Mouse (Mus musculus) 3134 (cell line): Measurements from ENCODE around the gene Slmap.
"Not testable (repeated sequence)": the region's sequence is repeated elsewhere in the genome, so short reads cannot be mapped to it uniquely, and the experiment has no call there.

Experiments
- DNase-seq: peaks from one replicate; pipeline ENCODE4 v3.0.0-alpha.2; 2011; ENCODE audit warnings: low spot score; ENCODE audit not compliant: insufficient read length; ENCODE audit errors: extremely low read depth

The Slmap gene

DNA sequence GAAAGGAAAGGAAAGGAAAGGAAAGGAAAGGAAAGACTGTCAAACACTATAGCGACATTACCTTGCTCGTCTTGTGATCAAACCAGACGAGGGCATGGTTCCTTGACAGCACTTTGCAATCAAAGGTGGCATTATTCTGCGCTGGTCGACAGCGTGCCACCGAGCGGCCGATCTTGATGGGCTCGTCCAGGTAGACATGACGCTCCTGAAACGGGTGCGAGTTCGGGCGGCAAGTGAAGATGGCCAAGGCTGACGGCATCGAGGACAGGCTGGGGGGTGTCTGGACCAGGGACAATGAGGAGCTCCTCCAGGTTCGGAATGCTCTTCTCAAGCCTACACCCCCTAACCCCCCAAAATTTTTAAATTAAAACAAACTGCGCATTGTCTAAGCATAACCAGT, 1.5 kb downstream of the Slmap start:
- DNase-seq, result peak; percentile 23

DNA sequence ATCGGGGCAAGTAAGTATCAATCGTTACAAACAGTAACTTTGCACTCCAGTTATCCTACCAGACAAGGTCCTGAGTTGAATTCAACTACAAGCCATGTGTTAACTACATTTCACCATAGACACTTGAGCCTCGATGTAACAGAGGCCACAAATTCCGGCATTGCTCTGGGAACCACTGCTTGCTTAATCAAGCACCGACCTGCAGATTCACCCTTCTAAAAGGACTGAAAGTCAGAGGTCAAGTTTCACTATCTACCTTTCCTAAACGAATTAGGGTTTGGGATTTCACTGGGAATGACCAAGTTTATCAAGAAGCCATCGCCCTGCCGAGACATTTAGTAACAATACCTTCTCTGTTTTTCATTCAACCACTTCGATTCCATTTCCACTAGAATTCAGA, 2.0 kb downstream of the Slmap start:
- DNase-seq, result no peak

DNA sequence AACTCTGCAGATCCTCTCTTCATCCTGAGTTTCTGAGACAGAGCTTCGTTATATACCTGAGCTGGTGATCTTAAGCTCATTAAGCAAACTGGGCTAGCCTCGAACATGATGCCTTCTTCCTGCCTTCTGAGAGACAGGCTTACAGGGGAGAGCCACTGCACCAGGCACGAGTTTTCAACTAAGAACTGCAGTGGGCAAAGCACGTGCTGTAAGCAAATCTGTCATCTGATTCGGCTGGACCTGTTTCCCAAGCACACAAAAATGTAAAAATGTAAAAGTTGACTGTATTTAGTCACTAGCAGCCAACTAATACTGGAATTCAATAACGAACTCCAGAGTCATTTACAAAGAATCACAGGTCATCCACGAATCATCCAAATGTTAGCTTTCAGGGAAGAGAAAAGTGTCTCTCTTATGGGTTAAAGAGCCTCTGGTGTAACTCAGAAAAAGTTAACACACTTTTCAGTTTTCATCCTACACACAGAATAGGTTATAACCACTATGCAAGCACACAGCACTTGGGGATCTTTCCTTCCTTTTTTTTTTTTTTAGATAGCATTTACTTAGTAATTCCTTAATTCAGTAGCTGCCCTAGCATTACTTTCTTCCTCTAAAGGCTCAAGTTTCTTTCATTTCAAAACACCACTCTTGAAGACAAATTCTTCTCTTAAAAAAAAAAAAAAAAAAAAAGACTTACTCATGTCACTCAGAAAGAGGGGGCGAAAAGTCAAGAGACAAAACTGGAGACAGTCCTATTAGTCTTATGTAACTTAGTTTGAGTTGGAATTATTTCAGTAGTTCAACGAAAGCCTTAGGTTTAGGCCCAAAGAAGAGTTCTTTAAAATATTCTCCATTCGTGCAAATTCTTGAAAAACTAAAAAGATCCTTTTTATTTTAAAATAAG, 3.1 kb downstream of the Slmap start:
- no peak for DNase-seq

DNA sequence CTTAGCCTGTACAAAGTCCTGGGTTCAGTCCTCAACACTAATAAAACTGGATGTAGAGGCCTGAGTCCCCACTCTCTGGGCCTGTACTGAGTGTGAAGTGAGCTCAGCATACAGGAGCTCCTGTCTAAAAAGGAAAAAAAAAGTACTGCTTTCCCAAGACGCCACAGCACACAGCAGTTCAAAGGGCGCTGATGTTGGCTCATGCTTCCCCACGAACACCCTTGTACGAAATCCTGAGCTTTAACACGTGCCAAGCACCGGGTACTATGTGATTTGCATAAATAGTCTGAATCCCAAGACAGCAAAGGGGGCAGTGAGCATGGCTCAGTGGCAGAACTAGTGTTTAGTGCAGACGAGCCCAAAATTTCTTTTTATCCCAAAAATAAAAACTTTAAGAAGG, 4.4 kb downstream of the Slmap start:
- no peak for DNase-seq

DNA sequence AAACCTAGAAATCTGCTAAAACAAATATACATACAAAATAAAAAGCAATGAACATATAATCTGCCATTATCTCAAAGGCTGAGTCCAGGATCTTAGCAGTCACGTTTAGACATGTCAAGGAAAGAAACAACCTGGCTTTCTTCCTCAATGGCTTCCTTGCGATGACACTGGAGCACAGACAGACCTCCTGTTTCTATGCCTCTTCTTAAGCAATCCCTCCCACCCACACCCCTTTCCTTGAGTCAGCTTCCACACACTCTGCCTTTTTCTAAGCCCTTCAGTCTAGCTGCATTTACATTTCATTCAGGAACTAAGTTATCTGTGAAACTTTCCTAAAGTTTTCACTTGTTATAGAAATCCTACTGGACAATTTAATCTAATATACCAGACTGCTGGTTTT, 6.4 kb downstream of the Slmap start:
- DNase-seq, result no peak

DNA sequence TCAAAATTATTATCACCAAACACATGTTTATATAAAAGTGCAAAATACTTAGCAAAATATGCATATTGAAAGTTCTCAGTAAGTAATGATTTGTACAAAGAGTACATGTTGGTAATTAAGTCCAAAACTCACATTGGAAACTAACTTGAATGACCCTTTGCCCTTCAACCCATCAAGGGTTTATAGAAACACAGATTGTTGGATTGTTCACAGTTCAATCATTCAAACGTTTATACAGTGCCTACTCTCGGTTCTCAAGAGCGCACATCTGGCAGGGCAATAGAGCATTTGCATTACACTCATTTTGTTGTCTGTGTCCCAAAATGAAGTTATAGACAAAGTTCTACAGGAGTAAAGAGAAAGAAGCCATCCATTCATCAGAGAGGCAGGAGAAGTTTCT, 8.8 kb downstream of the Slmap start:
- no peak for DNase-seq

GRCm38 (mm10) chr14:26523082-26523481, 11.6 kb downstream of the Slmap start:
- DNase-seq, result no peak

DNA sequence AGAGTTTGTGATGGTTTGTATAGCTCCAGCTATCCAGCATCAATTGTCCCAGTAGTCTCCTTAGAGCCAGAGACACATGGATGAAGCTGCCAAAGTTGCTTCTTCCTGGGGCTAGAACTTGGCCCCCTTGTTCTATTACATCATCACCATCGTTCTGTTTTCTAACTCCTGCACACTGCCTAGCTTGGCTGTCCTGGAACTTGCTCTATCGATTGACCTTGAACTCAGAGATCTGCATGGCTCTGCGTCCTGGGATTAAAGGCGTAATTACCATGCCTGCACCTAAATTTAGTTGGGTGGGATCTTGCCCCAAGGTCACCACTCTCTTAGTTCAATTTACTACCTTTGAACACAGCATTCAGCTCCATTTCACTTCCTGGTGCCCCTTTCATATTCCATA, 14.9 kb downstream of the Slmap start:
- DNase-seq, result no peak

GRCm38 (mm10) chr14:26517843-26518242, 16.9 kb downstream of the Slmap start:
- no peak for DNase-seq

DNA sequence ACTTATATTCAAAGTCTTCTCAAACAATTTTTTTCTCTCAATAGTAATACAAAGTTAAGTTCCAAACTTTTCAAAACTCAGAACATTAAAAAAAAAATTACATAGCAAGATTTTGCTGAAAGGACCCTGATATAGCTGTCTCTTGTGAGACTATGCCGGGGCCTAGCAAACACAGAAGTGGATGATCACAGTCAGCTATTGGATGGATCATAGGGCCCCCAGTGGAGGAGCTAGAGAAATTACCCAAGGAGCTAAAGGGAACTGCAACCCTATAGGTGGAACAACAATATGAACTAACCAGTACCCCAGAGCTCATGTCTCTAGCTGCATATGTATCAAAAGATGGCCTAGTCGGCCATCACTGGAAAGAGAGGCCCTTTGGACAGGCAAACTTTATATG, 18.5 kb downstream of the Slmap start:
- not testable (repeated sequence) for DNase-seq

DNA sequence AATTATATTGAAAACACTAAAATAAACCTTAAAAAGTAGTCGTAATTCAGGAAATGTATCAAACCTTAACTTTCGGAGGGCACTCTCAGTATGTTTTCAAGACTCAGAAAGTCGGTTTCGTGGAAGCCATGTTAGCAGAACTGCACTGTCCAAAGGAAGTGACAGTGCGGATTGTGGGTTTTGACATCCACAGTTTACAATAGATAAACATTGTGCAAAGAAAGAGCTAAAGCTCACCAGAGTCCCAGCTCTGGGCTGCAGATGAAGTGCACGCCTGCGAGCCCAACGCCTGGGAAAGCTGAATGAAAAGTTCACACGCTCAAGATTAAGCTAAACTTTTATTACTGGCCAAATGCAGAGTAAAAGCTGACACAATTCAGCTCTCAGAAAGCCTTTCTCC, 18.9 kb downstream of the Slmap start:
- no peak for DNase-seq

- DNase-seq, result peak; percentile 24
Measured at GRCm38 (mm10) chr14:26510545-26510944, 24.2 kb downstream of the Slmap start.

DNA sequence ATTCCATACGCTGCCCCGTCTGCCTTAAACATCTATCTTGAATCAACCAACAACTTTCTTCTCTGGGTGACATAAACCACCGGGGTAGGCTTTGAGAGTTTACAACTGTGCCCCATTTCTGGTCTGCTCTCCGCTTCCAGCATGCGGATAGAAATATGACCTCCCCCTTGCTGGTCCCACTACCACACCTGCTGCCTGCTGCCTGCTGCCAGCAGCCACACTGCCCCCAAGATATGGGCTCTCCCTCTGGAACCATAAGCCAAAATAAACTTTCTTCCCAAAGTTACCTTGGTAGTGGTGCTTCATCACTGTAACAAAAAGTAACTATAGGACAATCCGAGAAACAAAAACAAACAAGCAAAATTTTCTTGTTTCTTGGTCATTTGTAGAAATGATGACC, 26.6 kb downstream of the Slmap start:
- DNase-seq, result no peak

DNA sequence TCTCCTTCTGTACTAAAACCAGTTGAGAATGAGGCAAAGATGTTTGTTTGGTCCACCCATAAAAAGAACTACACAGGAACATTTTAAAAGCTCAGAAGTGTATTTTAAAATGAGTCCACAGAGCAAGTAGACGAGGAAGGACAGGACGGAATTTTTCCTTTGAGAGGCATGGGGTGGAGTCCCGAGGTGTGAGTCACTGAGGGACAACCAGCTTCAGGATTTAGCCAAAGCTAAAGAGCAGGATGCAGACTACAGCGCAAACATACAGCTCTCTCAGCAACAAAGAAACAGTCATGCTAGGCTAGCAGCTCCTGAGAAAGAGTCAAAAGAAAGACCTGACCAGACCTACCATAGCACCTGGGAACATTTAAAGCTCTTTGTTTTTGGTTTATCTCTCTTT, 27.4 kb downstream of the Slmap start:
- peak; percentile 35 for DNase-seq

DNA sequence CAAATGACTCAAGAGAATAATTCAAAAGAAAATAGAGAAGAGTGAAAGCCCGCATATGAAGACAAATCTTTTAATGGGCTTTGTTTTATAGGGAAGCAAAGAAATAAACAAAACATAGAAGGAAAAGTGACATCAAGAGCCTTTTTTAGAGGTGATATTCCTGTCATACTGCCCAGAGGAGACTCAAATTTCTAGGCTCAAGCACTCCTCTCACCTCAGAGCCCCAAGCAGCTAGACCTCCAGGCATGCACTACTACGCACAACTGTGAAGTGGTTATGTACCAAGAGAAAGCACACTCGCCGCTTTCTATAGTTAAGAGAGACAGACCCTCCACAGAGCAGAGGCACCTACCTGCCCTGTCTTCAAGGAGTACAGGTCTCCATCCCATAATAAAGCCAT, 30.2 kb downstream of the Slmap start:
- DNase-seq, result no peak

DNA sequence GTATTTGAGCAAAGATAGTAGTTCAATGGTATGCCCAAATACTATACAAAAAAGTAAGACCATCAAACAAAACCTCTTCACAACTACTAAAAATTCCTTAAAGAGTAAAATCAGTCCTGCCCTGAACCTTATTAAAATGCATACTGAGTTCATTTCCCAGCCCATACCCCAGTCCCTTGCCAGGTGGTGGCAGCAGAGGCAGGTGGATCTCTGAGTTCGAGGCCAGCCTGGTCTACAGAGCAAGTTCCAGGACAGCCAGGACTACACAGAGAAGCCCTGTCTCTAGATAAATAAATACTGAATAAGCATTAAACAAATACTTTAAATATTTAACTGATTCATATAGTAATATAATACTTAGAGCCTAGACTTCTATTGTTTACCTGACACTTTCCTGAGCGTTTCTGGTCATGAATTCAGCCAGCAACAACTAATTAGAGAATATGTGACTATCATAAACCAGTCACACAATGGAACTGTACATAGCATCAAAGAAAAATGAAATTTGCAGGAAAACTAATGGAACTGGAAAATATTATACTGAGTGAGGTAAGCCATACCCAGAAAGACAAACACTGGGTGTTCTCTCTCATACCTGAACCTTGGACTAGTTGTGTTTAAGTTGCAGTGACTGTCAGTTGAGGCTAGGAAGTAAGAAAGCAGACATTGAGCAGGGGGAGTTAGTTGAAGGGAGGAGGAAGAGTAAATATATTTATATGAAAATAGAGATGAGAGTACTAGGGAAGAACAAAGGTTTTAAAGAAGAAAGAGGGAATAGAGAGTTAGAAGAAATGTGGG, 34.4 kb downstream of the Slmap start:
- no peak for DNase-seq

DNA sequence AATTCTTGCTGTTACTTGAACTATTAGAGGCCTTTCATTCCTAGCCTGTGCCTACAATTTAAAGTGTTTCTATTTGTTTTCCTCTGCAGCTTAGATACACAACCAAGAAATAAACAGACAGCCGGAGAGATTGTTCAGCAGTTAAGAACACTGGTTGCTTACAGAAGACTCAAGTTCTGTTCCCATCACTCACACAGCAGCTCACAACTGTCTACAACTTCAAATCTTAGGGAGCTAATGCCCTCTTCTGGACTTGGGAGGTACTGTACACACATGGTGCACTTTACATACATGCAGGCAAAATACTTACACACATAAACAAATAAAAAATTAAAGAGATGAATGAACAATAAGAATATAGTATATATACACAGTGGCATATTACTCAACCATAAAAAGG, 39.7 kb downstream of the Slmap start:
- DNase-seq, result no peak

DNA sequence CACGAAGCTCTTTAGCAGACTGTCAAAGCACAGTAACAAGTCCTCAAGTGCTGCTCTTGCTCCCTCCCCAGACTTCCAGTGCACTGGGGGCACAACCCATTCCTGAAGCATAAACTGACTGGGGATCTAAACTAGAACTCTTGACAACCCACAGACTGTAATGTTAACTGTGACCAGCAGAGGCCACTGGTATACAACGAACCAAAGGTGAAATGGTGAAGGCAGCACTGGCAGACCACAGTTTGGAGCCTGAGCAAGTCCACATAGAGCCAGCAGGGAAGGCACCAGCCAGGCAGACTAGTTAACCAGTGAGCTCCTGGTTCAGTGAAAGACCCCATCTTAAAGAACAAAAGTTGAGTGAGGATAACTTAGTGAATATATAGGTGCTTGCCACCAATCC, 43.6 kb downstream of the Slmap start:
- peak; percentile 36 for DNase-seq

GRCm38 (mm10) chr14:26488329-26489020, 46.3 kb downstream of the Slmap start:
- DNase-seq, result no peak

DNA sequence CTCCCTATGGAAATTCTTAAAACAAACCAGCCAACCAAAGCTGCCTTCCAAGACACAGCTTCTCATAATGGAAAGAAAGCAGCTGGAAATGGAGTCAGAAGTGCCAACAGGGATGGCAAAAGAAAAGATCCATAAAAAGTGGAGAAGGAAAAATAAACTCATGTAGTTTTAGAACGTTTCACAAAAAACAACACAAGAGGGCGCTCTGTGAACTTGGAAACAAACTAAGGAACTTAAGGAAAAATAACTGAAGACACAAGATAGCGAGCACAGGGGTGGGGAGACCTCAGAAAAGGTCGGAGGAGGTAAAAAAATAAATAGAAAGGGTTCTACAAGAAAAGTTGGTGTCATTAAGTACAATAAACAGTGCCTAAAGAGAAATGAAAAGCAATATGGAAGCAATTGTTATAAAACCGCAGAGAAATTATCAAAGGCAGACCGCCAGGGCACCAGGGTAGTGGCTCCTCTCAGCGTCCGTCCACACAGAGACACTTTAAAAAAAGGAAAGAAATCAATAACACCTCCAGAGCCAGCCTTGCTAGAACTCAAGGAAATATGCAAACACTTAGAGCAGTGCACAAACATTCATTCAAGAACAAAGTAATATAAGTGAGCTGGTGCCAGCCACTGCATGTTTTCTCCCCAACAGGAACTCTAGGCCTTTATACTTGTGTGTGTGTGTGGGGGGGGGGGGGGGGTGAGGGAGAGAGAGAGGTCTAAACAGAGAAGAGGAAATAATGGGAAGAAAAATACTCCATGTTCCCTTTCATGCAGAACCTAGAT, 48.1 kb downstream of the Slmap start:
- no peak for DNase-seq

- DNase-seq, result no peak
Measured at GRCm38 (mm10) chr14:26481457-26481856, 53.3 kb downstream of the Slmap start.
